Mouse (Mus musculus): ENCODE data around the gene Vmn1r9. TPM values are rescaled to one million over a fixed set of nuclear protein-coding genes. Genes with fewer than 3 reads are reported as not detected.
"Not testable (repeated sequence)": the region's sequence is repeated elsewhere in the genome, so short reads cannot be mapped to it uniquely, and the experiment has no call there.

The Vmn1r9 gene
- polyA plus RNA-seq (2015; fragmentation: Nextera tagmentation; extraction: Ambion mirVana): not detected in 2 replicates

DNA sequence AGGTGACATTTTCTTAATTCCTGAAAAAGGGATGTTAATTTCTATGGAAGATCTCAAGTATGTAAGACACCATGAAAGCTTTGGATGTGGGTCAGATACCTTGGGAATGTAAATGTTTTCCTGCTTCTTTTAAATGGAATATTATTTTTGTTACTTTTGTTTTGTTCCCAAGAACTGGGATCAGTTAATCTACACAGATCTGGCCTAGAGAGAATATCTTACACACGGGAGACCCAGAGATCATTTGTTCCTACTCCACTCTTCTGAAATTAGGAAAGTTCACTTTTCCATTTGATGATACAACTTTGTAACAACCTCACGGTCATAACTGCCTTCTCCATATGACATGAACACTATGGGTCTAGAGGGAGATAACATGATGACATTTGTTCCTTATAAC lies at the start of gene Vmn1r9:
Gene Vmn1r9, plus strand, starts transcription at position 301 of the 400 bp plus-strand sequence.
- Histone ChIP-seq H3K4me3 (replicated peaks) (no peak within 1 kb of the TSS), H3K4me2 (replicated peaks) (no peak within 1 kb of the TSS), H3K27ac (no peak within 1 kb of the TSS), H3K9me3 (no peaks in the 10 kb centered on the region), H3K36me3 (no peaks in the 10 kb centered on the region), H3K9ac (replicated peaks) (no peak within 1 kb of the TSS), H3K27me3 (no peaks in the 10 kb centered on the region), H3K4me1 (replicated peaks) (no peaks in the 10 kb centered on the region)
- no peak for ATAC-seq
- WGBS: 85% methylated on average over 2 of the region's 2 CpGs

DNA sequence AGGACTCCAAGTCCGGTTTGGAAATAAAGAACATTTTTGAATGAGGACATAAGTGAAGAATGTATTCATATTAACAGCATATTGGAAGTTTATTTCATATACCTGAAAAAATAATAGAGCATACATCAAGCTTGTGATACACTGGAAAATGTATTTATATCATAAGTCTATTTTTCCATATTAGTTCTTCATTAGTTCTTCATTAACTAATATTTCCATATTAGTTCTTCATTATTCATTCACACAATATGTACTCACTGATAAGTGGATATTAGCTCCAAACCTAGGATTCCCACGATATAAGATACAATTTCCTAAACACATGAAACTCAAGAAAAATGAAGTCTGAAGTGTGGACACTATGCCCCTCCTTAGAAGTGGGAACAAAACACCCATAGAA lies 41.4 kb upstream of the Vmn1r9 start, which contains the start of gene Vmn1r7:
Gene Vmn1r7, minus strand, starts transcription at position 101 of the 400 bp plus-strand sequence.
- not testable (repeated sequence) for H3K36me3 ChIP-seq; H3K27ac ChIP-seq; H3K4me3 ChIP-seq (replicated peaks); H3K27me3 ChIP-seq; H3K4me2 ChIP-seq (replicated peaks); H3K4me1 ChIP-seq (replicated peaks); ATAC-seq; H3K9me3 ChIP-seq; H3K9ac ChIP-seq (replicated peaks)
- 91% methylated on average over 2 of the region's 2 CpGs for WGBS

DNA sequence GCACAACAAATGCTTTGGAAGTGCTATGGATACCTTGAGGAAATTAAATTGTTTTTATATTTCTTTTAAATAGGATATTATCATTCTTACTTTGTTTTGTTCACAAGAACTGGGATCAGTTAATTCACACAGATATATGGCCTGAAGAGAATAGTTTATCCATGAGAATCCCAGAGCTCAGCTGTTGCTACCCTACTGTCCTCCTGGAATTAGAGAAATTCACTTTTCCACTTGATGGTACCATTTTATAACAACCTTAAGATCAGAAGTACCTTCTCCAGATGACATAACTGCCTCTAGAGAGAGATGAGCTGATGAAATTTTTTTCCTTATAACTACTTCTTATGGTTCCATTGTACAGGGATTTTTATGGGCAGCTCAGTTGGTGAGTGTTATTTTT lies 34.6 kb upstream of the Vmn1r9 start, which contains the start of gene Vmn1r8:
Gene Vmn1r8, plus strand, starts transcription at position 301 of the 400 bp plus-strand sequence.
- Histone ChIP-seq H3K27me3 (no peaks in the 10 kb centered on the region), H3K4me2 (replicated peaks) (no peak within 1 kb of the TSS), H3K27ac (no peak within 1 kb of the TSS), H3K9me3 (no peaks in the 10 kb centered on the region), H3K4me1 (replicated peaks) (no peaks in the 10 kb centered on the region), H3K9ac (replicated peaks) (no peak within 1 kb of the TSS), H3K4me3 (replicated peaks) (no peak within 1 kb of the TSS), H3K36me3 (no peaks in the 10 kb centered on the region)
- no peak for ATAC-seq

DNA sequence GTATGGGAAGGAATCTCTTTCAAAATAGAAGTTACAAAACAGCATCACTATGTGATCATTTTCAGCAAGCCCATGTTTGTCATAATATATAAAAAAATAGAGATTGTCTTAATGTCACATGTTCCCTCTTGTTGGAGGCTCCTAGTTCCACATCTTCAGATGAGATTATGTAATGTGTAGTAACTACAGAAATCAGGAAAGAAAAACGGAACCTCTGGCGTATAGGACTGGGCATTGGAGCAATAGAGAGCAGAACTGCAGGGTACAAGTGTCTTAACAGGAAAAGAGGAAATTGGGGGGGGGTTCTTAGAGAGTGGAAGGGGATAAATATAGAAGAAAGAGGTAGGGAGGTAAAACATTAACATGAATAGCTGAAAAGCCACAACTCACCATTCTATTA lies 31.9 kb upstream of the Vmn1r9 start:
- no peak overlapping the region for H3K4me2 ChIP-seq (replicated peaks)
- H3K27me3 ChIP-seq: no peaks in the 10 kb centered on the region
- no peak overlapping the region for H3K9ac ChIP-seq (replicated peaks)
- no peak overlapping the region for H3K27ac ChIP-seq
- H3K4me3 ChIP-seq (replicated peaks): no peak overlapping the region
- no peaks in the 10 kb centered on the region for H3K4me1 ChIP-seq (replicated peaks)
- no peaks in the 10 kb centered on the region for H3K36me3 ChIP-seq
- H3K9me3 ChIP-seq: no peaks in the 10 kb centered on the region
- WGBS: 90% methylated on average over 2 of the region's 2 CpGs
- no peak for ATAC-seq

DNA sequence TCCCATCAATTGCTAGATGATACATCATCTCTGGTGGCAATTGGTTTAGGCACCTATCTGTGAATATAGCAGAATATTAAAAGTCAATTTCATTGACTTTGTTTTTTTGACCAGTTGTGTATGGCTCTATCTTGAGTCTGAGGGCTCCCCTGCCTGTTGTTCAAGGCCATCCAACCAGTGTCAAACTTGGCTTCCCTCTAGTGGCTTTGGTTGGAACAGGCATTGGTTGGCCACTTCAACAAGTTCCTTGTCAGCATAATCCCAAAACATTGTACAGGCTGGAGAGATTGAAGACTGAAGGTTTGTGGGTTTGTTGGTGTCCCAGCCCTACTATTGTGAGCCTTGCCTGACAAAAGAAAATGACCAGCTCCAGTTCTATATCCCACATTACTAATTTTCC lies 2.9 kb upstream of the Vmn1r9 start:
- H3K9ac ChIP-seq (replicated peaks): no peak overlapping the region
- no peak for ATAC-seq
- no peak overlapping the region for H3K4me3 ChIP-seq (replicated peaks)
- H3K4me2 ChIP-seq (replicated peaks): no peak overlapping the region
- H3K9me3 ChIP-seq: no peaks in the 10 kb centered on the region
- H3K27me3 ChIP-seq: no peaks in the 10 kb centered on the region
- H3K36me3 ChIP-seq: no peaks in the 10 kb centered on the region
- H3K27ac ChIP-seq: no peak overlapping the region
- H3K4me1 ChIP-seq (replicated peaks): no peaks in the 10 kb centered on the region

DNA sequence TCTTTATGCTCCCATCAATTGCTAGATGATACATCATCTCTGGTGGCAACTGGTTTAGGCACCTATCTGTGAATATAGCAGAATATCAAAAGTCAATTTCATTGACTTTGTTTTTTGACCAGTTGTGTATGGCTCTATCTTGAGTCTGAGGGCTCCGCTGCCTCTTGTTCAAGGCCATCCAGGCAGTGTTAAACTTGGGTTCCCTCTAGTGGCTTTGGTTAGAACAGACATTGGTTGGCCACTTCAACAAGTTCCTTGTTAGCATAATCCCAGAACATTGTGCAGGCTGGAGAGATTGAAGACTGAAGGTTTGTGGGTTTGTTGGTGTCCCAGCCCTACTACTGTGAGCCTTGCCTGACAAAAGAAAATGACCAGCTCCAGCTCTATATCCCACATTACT lies 39.8 kb downstream of the Vmn1r9 start:
- ATAC-seq: no peak
- WGBS: 64% methylated on average over 1 of the region's 1 CpGs
- Histone ChIP-seq H3K9me3 (no peaks in the 10 kb centered on the region), H3K4me1 (replicated peaks) (no peaks in the 10 kb centered on the region), H3K36me3 (no peaks in the 10 kb centered on the region), H3K27me3 (no peaks in the 10 kb centered on the region), H3K4me2 (replicated peaks) (no peak overlapping the region), H3K9ac (replicated peaks) (no peak overlapping the region), H3K4me3 (replicated peaks) (no peak overlapping the region), H3K27ac (no peak overlapping the region)

DNA sequence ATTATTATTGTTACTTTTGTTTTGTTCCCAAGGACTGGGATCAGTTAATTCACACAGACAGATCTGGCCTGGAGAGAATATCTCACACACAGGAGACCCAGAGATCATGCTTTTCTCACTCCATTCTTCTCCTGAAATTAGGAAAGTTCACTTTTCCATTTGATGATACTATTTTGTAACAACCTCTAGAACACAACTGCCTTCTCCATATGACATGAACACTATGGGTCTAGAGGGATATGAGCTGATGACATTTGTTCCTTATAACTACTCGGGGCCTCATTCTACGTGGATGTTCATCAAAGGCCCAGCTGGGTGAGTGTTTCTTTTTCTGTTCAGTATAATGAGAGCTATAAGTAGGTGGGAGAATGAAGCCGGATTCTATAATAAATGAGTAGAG lies 42.6 kb downstream of the Vmn1r9 start, which contains the start of gene Vmn1r10:
Gene Vmn1r10, plus strand, starts transcription at position 301 of the 400 bp plus-strand sequence.
- Histone ChIP-seq H3K9ac (replicated peaks) (no peak within 1 kb of the TSS), H3K4me3 (replicated peaks) (no peak within 1 kb of the TSS), H3K27me3 (no peaks in the 10 kb centered on the region), H3K36me3 (no peaks in the 10 kb centered on the region), H3K4me1 (replicated peaks) (no peaks in the 10 kb centered on the region), H3K27ac (no peak within 1 kb of the TSS), H3K4me2 (replicated peaks) (no peak within 1 kb of the TSS), H3K9me3 (no peaks in the 10 kb centered on the region)
- ATAC-seq: no peak
- WGBS: 86% methylated on average over 3 of the region's 3 CpGs

Other genes with a start within 250 kb of the Vmn1r9 start
- gene Fkbp9, start 234.7 kb upstream of the Vmn1r9 start, polyA plus RNA-seq (2015; fragmentation: Nextera tagmentation; extraction: Ambion mirVana): 23.3 and 29.2 TPM in 2 replicates
- gene Nt5c3, start 142.9 kb upstream of the Vmn1r9 start, polyA plus RNA-seq (2015; fragmentation: Nextera tagmentation; extraction: Ambion mirVana): 137 and 148 TPM in 2 replicates
- gene Vmn1r4, start 142.8 kb upstream of the Vmn1r9 start, polyA plus RNA-seq (2015; fragmentation: Nextera tagmentation; extraction: Ambion mirVana): 0.62 and 0.72 TPM in 2 replicates
- gene Vmn1r5, start 96.5 kb upstream of the Vmn1r9 start, polyA plus RNA-seq (2015; fragmentation: Nextera tagmentation; extraction: Ambion mirVana): not detected in 2 replicates
- not detected in 2 replicates for gene Vmn1r6, start 69.5 kb upstream of the Vmn1r9 start, polyA plus RNA-seq (2015; fragmentation: Nextera tagmentation; extraction: Ambion mirVana)
- not detected in 2 replicates for gene Vmn1r7, start 41.5 kb upstream of the Vmn1r9 start, polyA plus RNA-seq (2015; fragmentation: Nextera tagmentation; extraction: Ambion mirVana)
- gene Vmn1r8, start 34.5 kb upstream of the Vmn1r9 start, polyA plus RNA-seq (2015; fragmentation: Nextera tagmentation; extraction: Ambion mirVana): not detected in 2 replicates
- not detected in 2 replicates for gene Vmn1r10, start 42.7 kb downstream of the Vmn1r9 start, polyA plus RNA-seq (2015; fragmentation: Nextera tagmentation; extraction: Ambion mirVana)
- not detected in 2 replicates for gene Vmn1r11, start 66.7 kb downstream of the Vmn1r9 start, polyA plus RNA-seq (2015; fragmentation: Nextera tagmentation; extraction: Ambion mirVana)
- not detected in 2 replicates for gene Vmn1r12, start 90.1 kb downstream of the Vmn1r9 start, polyA plus RNA-seq (2015; fragmentation: Nextera tagmentation; extraction: Ambion mirVana)
- not detected in 2 replicates for gene Vmn1r13, start 136.5 kb downstream of the Vmn1r9 start, polyA plus RNA-seq (2015; fragmentation: Nextera tagmentation; extraction: Ambion mirVana)
- not detected in 2 replicates for gene Vmn1r14, start 164.9 kb downstream of the Vmn1r9 start, polyA plus RNA-seq (2015; fragmentation: Nextera tagmentation; extraction: Ambion mirVana)
- gene Vmn1r15, start 191.2 kb downstream of the Vmn1r9 start, polyA plus RNA-seq (2015; fragmentation: Nextera tagmentation; extraction: Ambion mirVana): not detected in 2 replicates